Mouse (Mus musculus) ES-Bruce4 (cell line): ENCODE measurements around the gene Extl1. TPM values are rescaled to one million over a fixed set of nuclear protein-coding genes. Genes with fewer than 3 reads are reported as not detected.
"Not testable (repeated sequence)": the region's sequence is repeated elsewhere in the genome, so short reads cannot be mapped to it uniquely, and the experiment has no call there.

Experiments
- H3K27ac ChIP-seq: 2 replicates; pipeline ENCODE4 v1.5.1; 2012; ENCODE audit warnings: low read length, inconsistent platforms; ENCODE audit not compliant: insufficient read depth
- H3K27me3 ChIP-seq: 2 replicates; pipeline ENCODE4 v1.6.1; 2012; ENCODE audit warnings: mild to moderate bottlenecking, low read length, inconsistent platforms; ENCODE audit not compliant: control insufficient read depth, poor library complexity, insufficient read depth, severe bottlenecking
- H3K36me3 ChIP-seq: 2 replicates; pipeline ENCODE4 v1.6.1; 2012; ENCODE audit warnings: inconsistent platforms, mild to moderate bottlenecking, low read length, moderate library complexity; ENCODE audit not compliant: control insufficient read depth, poor library complexity, insufficient read depth, severe bottlenecking
- H3K4me1 ChIP-seq: one replicate; pipeline ENCODE4 v1.8.1; 2011; ENCODE audit warnings: low read length; ENCODE audit not compliant: control insufficient read depth, insufficient read depth
- H3K4me3 ChIP-seq: 2 replicates; pipeline ENCODE4 v1.5.1; 2011; ENCODE audit warnings: low read depth, mild to moderate bottlenecking, low read length
- H3K9ac ChIP-seq: 2 replicates; pipeline ENCODE4 v1.6.1; 2012; ENCODE audit warnings: low read depth, mild to moderate bottlenecking, inconsistent platforms; ENCODE audit not compliant: poor library complexity, severe bottlenecking
- H3K9me3 ChIP-seq: replicated peaks from 2 replicates; pipeline ENCODE4 v1.6.1; 2012; ENCODE audit warnings: mild to moderate bottlenecking, low read length, inconsistent platforms; ENCODE audit not compliant: control insufficient read depth, poor library complexity, insufficient read depth, severe bottlenecking
- CTCF ChIP-seq: IDR thresholded peaks from one replicate; pipeline ENCODE4 v1.8.1; 2011; ENCODE audit warnings: low read depth, low read length
- EP300 ChIP-seq: IDR thresholded peaks from 2 replicates; pipeline ENCODE4 v1.6.1; 2011; ENCODE audit warnings: low read depth, low read length; ENCODE audit not compliant: insufficient read depth
- POLR2A ChIP-seq: IDR thresholded peaks from one replicate; pipeline ENCODE4 v1.8.1; 2011; ENCODE audit warnings: low read length; ENCODE audit not compliant: insufficient read depth
- polyA plus RNA-seq: library from polyadenylated mRNA; stranded (reverse); fragments of >200 nt; gene quantifications from 2 replicates; pipeline ENCODE4 v1.2.4, GENCODE M21; 2011; ENCODE audit warnings: low read depth; ENCODE audit not compliant: missing spikeins, insufficient read depth, insufficient read length

The Extl1 gene
- polyA plus RNA-seq, 1 experiment = 3.9 TPM

GRCm38 (mm10) chr4:134344620-134345019 lies 39.0 kb downstream of the Extl1 start:
- Histone ChIP-seq H3K27ac (no peak overlapping the region), H3K9me3 (peaks cover 7% of the 10 kb centered on the region), H3K36me3 (no peaks in the 10 kb centered on the region), H3K4me3 (no peak overlapping the region), H3K27me3 (peaks cover 3% of the 10 kb centered on the region; the same call in 1 of the 2 replicates), H3K9ac (no peak overlapping the region), H3K4me1 (peaks cover 7% of the 10 kb centered on the region)
- TF ChIP-seq POLR2A = no peak
- peak; percentile 34 for TF ChIP-seq CTCF

- Histone ChIP-seq H3K9ac (peak within 1 kb of the TSS; percentile 25), H3K27ac (no peak within 1 kb of the TSS)
Measured at GRCm38 (mm10) chr4:134343071-134344031, 40.3 kb downstream of the Extl1 start, which contains the start of gene Slc30a2. Gene Slc30a2 (plus strand): TSS chr4:134343181.

GRCm38 (mm10) chr4:134342213-134342779 lies 41.4 kb downstream of the Extl1 start:
- H3K36me3 ChIP-seq = no peaks in the 10 kb centered on the region
- 0 out of 2 replicates have a peak overlapping the region, but pooled peaks have one; percentile 19 for H3K4me3 ChIP-seq
- peaks cover 7% of the 10 kb centered on the region for H3K4me1 ChIP-seq
- peaks cover 7% of the 10 kb centered on the region for H3K9me3 ChIP-seq
- H3K27ac ChIP-seq = no peak overlapping the region
- peaks cover 3% of the 10 kb centered on the region; the same call in 1 of the 2 replicates for H3K27me3 ChIP-seq
- no peak for TF ChIP-seq POLR2A
- peak; percentile 45; the same call in 1 of the 2 replicates for TF ChIP-seq EP300
- TF ChIP-seq CTCF = no peak
- no peak overlapping the region for H3K9ac ChIP-seq

More at GRCm38 (mm10) chr4:134343071-134344031, 40.3 kb downstream of the Extl1 start, which contains the start of gene Slc30a2:
- Histone ChIP-seq H3K36me3 (no peaks in the 10 kb centered on the region), H3K9me3 (peaks cover 7% of the 10 kb centered on the region), H3K27me3 (peaks cover 3% of the 10 kb centered on the region; the same call in 1 of the 2 replicates), H3K4me1 (peaks cover 7% of the 10 kb centered on the region), H3K4me3 (peak within 1 kb of the TSS; percentile 43)
- no peak for TF ChIP-seq EP300
- no peak for TF ChIP-seq POLR2A
- TF ChIP-seq CTCF = no peak

- not testable (repeated sequence) for H3K36me3 ChIP-seq, H3K4me1 ChIP-seq, H3K27me3 ChIP-seq, H3K9me3 ChIP-seq, H3K9ac ChIP-seq, H3K4me3 ChIP-seq, H3K27ac ChIP-seq
Measured at GRCm38 (mm10) chr4:134341231-134341630, 42.4 kb downstream of the Extl1 start.

GRCm38 (mm10) chr4:134330281-134330680 lies 53.4 kb downstream of the Extl1 start:
- Histone ChIP-seq H3K9ac (no peak overlapping the region), H3K9me3 (no peaks in the 10 kb centered on the region), H3K36me3 (no peaks in the 10 kb centered on the region), H3K27ac (no peak overlapping the region), H3K4me1 (peaks cover 13% of the 10 kb centered on the region), H3K4me3 (no peak overlapping the region), H3K27me3 (no peaks in the 10 kb centered on the region)
- TF ChIP-seq EP300 (no peak), CTCF (no peak), POLR2A (no peak)

GRCm38 (mm10) chr4:134328832-134329231 lies 54.8 kb downstream of the Extl1 start:
- Histone ChIP-seq H3K27me3 (no peaks in the 10 kb centered on the region), H3K4me3 (no peak overlapping the region), H3K4me1 (peaks cover 13% of the 10 kb centered on the region), H3K27ac (no peak overlapping the region), H3K9me3 (no peaks in the 10 kb centered on the region), H3K36me3 (no peaks in the 10 kb centered on the region), H3K9ac (no peak overlapping the region)
- TF ChIP-seq EP300 = no peak
- no peak for TF ChIP-seq CTCF
- no peak for TF ChIP-seq POLR2A
